Mouse (Mus musculus) v-Abl transformed pro-B cells (cell line): Measurements from ENCODE around the gene Txn2.

Experiments
- in situ Hi-C, 2 experiments: fragments of 400-800 bp; cut with MboI; formaldehyde crosslinking; loops; one replicate each; pipeline ENCODE4 v1.15.1; 2025; ENCODE audit not compliant: unreplicated experiment in 2 of 2

Gene Txn2

GRCm38 (mm10) chr15:77935673-77936375, 7.0 kb upstream of the Txn2 start:
- in situ Hi-C loops: loop anchor here in 1 of 2 experiments (10.0 kb wide), 2 partner anchors 239 to 309 kb away; partner anchors contain the start of genes Ift27 and Ncf4

GRCm38 (mm10) chr15:77934968-77935367, 6.2 kb upstream of the Txn2 start:
- in situ Hi-C loops: loop anchor here (5.0 to 10.0 kb wide), 4 partner anchors 37 to 310 kb away; partner anchors contain the start of genes Eif3d (in 2 of the 2), Ift27 (in 1 of the 2) and Ncf4 (in 1 of the 2)

GRCm38 (mm10) chr15:77934326-77934725, 5.5 kb upstream of the Txn2 start:
- in situ Hi-C loops: loop anchor here (5.0 to 10.0 kb wide), 4 partner anchors 38 to 310 kb away; partner anchors contain the start of genes Eif3d (in 2 of the 2), Ift27 (in 1 of the 2) and Ncf4 (in 1 of the 2)

- in situ Hi-C loops: loop anchor here (5.0 to 10.0 kb wide), 4 partner anchors 39 to 311 kb away; partner anchors contain the start of genes Eif3d (in 2 of the 2), Ift27 (in 1 of the 2) and Ncf4 (in 1 of the 2)
Measured at GRCm38 (mm10) chr15:77933770-77934169, 5.0 kb upstream of the Txn2 start.

- in situ Hi-C loops: loop anchor here (5.0 to 10.0 kb wide), 4 partner anchors 39 to 312 kb away; partner anchors contain the start of genes Eif3d (in 2 of the 2), Ift27 (in 1 of the 2) and Ncf4 (in 1 of the 2)
Measured at GRCm38 (mm10) chr15:77933222-77933621, 4.4 kb upstream of the Txn2 start.

GRCm38 (mm10) chr15:77931689-77932016, 2.8 kb upstream of the Txn2 start:
- in situ Hi-C loops: loop anchor here (5.0 to 10.0 kb wide), 4 partner anchors 41 to 313 kb away; partner anchors contain the start of genes Eif3d (in 2 of the 2), Ift27 (in 1 of the 2) and Ncf4 (in 1 of the 2)

- in situ Hi-C loops: loop anchor here (5.0 to 10.0 kb wide), 4 partner anchors 41 to 314 kb away; partner anchors contain the start of genes Eif3d (in 2 of the 2), Ift27 (in 1 of the 2) and Ncf4 (in 1 of the 2)
Measured at GRCm38 (mm10) chr15:77930986-77931688, 2.3 kb upstream of the Txn2 start.

- in situ Hi-C loops: loop anchor here (5.0 to 10.0 kb wide), 4 partner anchors 42 to 315 kb away; partner anchors contain the start of genes Eif3d (in 2 of the 2), Ift27 (in 1 of the 2) and Ncf4 (in 1 of the 2)
Measured at GRCm38 (mm10) chr15:77929804-77930203, 998 bp upstream of the Txn2 start.

GRCm38 (mm10) chr15:77928091-77928490, 715 bp downstream of the Txn2 start:
- in situ Hi-C loops: no loop called here

- in situ Hi-C loops: no loop called here
Measured at GRCm38 (mm10) chr15:77926921-77927320, 1.9 kb downstream of the Txn2 start.

- in situ Hi-C loops: no loop called here
Measured at GRCm38 (mm10) chr15:77925195-77925594, 3.6 kb downstream of the Txn2 start.

GRCm38 (mm10) chr15:77923267-77924035, 5.4 kb downstream of the Txn2 start:
- in situ Hi-C loops: no loop called here

- in situ Hi-C loops: no loop called here
Measured at GRCm38 (mm10) chr15:77922710-77923109, 6.1 kb downstream of the Txn2 start.

GRCm38 (mm10) chr15:77921636-77922035, 7.2 kb downstream of the Txn2 start:
- in situ Hi-C loops: no loop called here

GRCm38 (mm10) chr15:77920511-77921462, 8.0 kb downstream of the Txn2 start:
- in situ Hi-C loops: no loop called here

GRCm38 (mm10) chr15:77919441-77919840, 9.4 kb downstream of the Txn2 start:
- in situ Hi-C loops: loop anchor here (5.0 to 10.0 kb wide), 3 partner anchors 75 to 147 kb away; partner anchors contain the start of gene Myh9 (in 1 of the 2)

- in situ Hi-C loops: loop anchor here (5.0 to 10.0 kb wide), 3 partner anchors 72 to 145 kb away; partner anchors contain the start of gene Myh9 (in 1 of the 2)
Measured at GRCm38 (mm10) chr15:77916851-77917544, 11.8 kb downstream of the Txn2 start.

- in situ Hi-C loops: loop anchor here (5.0 to 10.0 kb wide), 3 partner anchors 70 to 143 kb away; partner anchors contain the start of gene Myh9 (in 1 of the 2)
Measured at GRCm38 (mm10) chr15:77915287-77915686, 13.5 kb downstream of the Txn2 start.
